Mouse (Mus musculus) myocyte (in vitro differentiated cells): ENCODE data around the gene Mdp1. TPM values are rescaled to one million over a fixed set of nuclear protein-coding genes. Genes with fewer than 3 reads are reported as not detected.

Experiments
- H3K27me3 ChIP-seq: one replicate; pipeline ENCODE4 v1.6.1; 2011; ENCODE audit not compliant: control insufficient read depth, insufficient read depth, insufficient read length
- H3K36me3 ChIP-seq: one replicate; pipeline ENCODE4 v1.6.1; 2011; ENCODE audit not compliant: control insufficient read depth, insufficient read depth
- H3K4me2 ChIP-seq: one replicate; pipeline ENCODE4 v1.6.1; 2011; ENCODE audit warnings: low read depth, control low read depth
- H3K4me3 ChIP-seq: one replicate; pipeline ENCODE4 v1.5.1; 2011; ENCODE audit warnings: mild to moderate bottlenecking, control low read depth, moderate library complexity
- H3K79me2 ChIP-seq: one replicate; pipeline ENCODE4 v1.6.1; 2011; ENCODE audit not compliant: control insufficient read depth, insufficient read depth
- H3ac ChIP-seq: one replicate; pipeline ENCODE4 v1.6.1; 2011; ENCODE audit not compliant: control insufficient read depth, insufficient read length
- CEBPB ChIP-seq: IDR thresholded peaks from 2 replicates; pipeline ENCODE4 v1.6.1; 2011; ENCODE audit warnings: mild to moderate bottlenecking, moderate library complexity; ENCODE audit not compliant: poor library complexity, insufficient read depth, severe bottlenecking
- E2F4 ChIP-seq: IDR thresholded peaks from one replicate; pipeline ENCODE4 v1.6.1; 2011; ENCODE audit warnings: mild to moderate bottlenecking, control low read depth, moderate library complexity; ENCODE audit not compliant: insufficient read depth
- MAX ChIP-seq: IDR thresholded peaks from one replicate; pipeline ENCODE4 v1.6.1; 2011; ENCODE audit warnings: low read depth, mild to moderate bottlenecking, control low read depth
- MYOD1 ChIP-seq, 3 experiments: IDR thresholded peaks; one replicate each; pipeline ENCODE4 v1.6.1; 2011; ENCODE audit warnings: control low read depth in 2 of 3, low read depth in 2 of 3, mild to moderate bottlenecking in 2 of 3, moderate library complexity in 1 of 3; ENCODE audit not compliant: insufficient read length in 2 of 3, control insufficient read depth in 1 of 3
- MYOG ChIP-seq, 3 experiments: IDR thresholded peaks; one replicate each; pipeline ENCODE4 v1.6.1; 2011; ENCODE audit warnings: control low read depth in 2 of 3, low read depth in 2 of 3, mild to moderate bottlenecking in 2 of 3; ENCODE audit not compliant: insufficient read length in 2 of 3, control insufficient read depth in 1 of 3, insufficient read depth in 1 of 3
- POLR2A ChIP-seq: IDR thresholded peaks from one replicate; pipeline ENCODE4 v1.6.1; 2011; ENCODE audit warnings: low read depth, mild to moderate bottlenecking, control low read depth, moderate library complexity; ENCODE audit not compliant: insufficient read length
- POLR2AphosphoS2 ChIP-seq: IDR thresholded peaks from one replicate; pipeline ENCODE4 v1.6.1; 2011; ENCODE audit warnings: low read depth, control low read depth; ENCODE audit not compliant: insufficient read length
- REST ChIP-seq: IDR thresholded peaks from one replicate; pipeline ENCODE4 v1.6.1; 2011; ENCODE audit warnings: mild to moderate bottlenecking, control low read depth, moderate library complexity; ENCODE audit not compliant: insufficient read depth, insufficient read length
- SRF ChIP-seq: IDR thresholded peaks from one replicate; pipeline ENCODE4 v1.6.1; 2011; ENCODE audit warnings: low read depth; ENCODE audit not compliant: control insufficient read depth, insufficient read length
- TCF12 ChIP-seq: IDR thresholded peaks from one replicate; pipeline ENCODE4 v1.6.1; 2011; ENCODE audit warnings: mild to moderate bottlenecking, control low read depth; ENCODE audit not compliant: poor library complexity, insufficient read depth, severe bottlenecking
- TCF3 ChIP-seq: IDR thresholded peaks from one replicate; pipeline ENCODE4 v1.6.1; 2011; ENCODE audit warnings: low read depth, control low read depth; ENCODE audit not compliant: insufficient read length
- USF1 ChIP-seq: IDR thresholded peaks from one replicate; pipeline ENCODE4 v1.6.1; 2011; ENCODE audit warnings: low read depth, mild to moderate bottlenecking, control low read depth, moderate library complexity
- polyA plus RNA-seq: library from polyadenylated mRNA; unstranded; fragments of >200 nt; fragmentation: generic; extraction: Trizol; gene quantifications from one replicate; pipeline ENCODE4 v1.2.1, GENCODE M21; 2012; ENCODE audit warnings: missing spikeins

Mdp1 gene
- polyA plus RNA-seq, result 21.3 TPM

DNA sequence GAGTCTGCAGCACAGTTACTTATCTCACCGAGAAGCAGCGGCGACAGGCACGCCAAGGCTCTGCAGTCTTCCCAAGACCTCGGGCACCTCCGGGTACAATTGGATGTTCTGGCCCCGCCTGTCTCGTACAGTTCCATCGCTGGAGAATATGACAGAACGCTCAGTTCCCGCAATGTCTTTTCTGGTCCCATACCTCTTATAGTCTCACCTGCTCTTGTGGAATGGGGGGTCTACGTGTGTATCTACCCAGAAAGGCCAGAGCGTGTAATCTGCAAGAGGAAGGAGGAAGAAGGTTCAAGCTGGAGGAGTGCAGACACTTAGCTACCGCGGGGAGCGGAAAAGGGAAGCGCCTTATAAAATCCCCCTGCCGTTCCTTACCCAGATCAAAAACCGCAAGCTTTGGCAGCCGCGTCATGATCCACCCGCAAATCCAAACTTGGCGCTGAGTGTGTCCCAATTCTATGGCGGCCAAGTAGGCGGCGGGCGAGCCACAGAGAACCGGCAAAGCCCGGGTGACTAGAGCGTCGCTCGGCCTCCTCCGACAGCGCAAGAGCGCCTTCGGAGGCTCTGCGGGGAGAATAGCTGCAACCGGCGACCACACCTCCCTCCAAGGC lies at the start of gene Mdp1:
TSS of gene Mdp1 (minus strand) at position 549 of the 614 bp plus-strand sequence.
- Histone ChIP-seq H3K36me3 (peaks cover 13% of the 10 kb centered on the region), H3ac (peak within 1 kb of the TSS; percentile 51), H3K79me2 (no peaks in the 10 kb centered on the region), H3K4me3 (peak within 1 kb of the TSS; percentile 66), H3K27me3 (no peaks in the 10 kb centered on the region), H3K4me2 (peak within 1 kb of the TSS; percentile 72)
- TF ChIP-seq POLR2AphosphoS2, result peak; percentile 15
- TF ChIP-seq USF1, result no peak
- peak; percentile 53 for TF ChIP-seq POLR2A
- peak in 1 of 3 experiments; percentile 10 for TF ChIP-seq MYOG (IDR thresholded peaks at IDR 0.05; ENCODE audit: control insufficient read depth in 1 of 3, insufficient read depth in 1 of 3, insufficient read length in 2 of 3, low read depth in 2 of 3)
- no peak for TF ChIP-seq TCF3

DNA sequence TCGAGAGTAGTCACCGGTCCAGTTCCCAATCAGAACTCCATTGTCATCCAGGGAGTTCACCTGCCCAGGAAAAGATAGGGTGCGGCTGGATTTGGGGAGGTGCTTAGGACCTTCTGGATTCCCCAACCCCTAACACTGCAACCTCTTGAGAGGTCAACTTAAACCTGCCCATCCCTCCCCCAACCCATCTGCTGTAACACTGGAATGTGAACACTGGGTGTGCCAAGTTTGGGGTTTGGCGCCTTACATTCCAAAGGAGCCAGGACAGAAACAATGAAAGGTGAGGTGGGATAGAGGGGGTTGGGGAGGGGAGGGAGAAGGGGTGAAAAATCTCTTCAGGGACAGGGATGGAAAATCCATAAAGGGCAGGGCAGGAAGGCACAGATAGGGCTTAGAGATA lies 49.2 kb upstream of the Mdp1 start:
- H3K79me2 ChIP-seq, result no peaks in the 10 kb centered on the region
- H3K36me3 ChIP-seq, result no peaks in the 10 kb centered on the region
- no peak overlapping the region for H3ac ChIP-seq
- H3K27me3 ChIP-seq, result no peaks in the 10 kb centered on the region
- TF ChIP-seq POLR2A (no peak), CEBPB (no peak), TCF3 (no peak), POLR2AphosphoS2 (no peak), E2F4 (no peak), MYOD1 (IDR thresholded peaks at IDR 0.05; ENCODE audit: control insufficient read depth in 1 of 3, insufficient read length in 2 of 3, low read depth in 2 of 3) (no peak), TCF12 (no peak), USF1 (no peak), MAX (no peak), REST (no peak), MYOG (IDR thresholded peaks at IDR 0.05; ENCODE audit: control insufficient read depth in 1 of 3, insufficient read depth in 1 of 3, insufficient read length in 2 of 3, low read depth in 2 of 3) (no peak), SRF (no peak)
- H3K4me2 ChIP-seq, result no peak overlapping the region
- no peak overlapping the region for H3K4me3 ChIP-seq

DNA sequence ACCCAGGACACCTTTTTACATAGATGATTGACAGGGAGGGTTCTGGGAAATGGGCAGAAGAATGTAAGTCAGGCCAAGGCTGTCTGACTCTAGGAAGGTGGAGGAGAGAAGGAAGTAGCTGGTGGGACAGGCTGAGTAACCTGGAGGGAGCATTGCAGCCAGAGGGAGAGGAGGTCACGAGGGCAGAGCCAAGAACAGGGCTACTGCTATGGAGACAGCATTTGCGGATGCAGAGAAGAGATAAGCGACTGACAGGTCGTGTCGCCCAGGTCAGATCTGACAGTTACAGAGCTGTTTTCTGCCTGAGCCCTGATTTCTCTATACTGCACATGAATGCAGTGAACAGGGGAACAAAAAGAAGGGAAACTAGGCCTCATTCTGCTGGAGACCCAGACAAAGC lies 47.1 kb upstream of the Mdp1 start:
- no peaks in the 10 kb centered on the region for H3K27me3 ChIP-seq
- no peak overlapping the region for H3K4me3 ChIP-seq

DNA sequence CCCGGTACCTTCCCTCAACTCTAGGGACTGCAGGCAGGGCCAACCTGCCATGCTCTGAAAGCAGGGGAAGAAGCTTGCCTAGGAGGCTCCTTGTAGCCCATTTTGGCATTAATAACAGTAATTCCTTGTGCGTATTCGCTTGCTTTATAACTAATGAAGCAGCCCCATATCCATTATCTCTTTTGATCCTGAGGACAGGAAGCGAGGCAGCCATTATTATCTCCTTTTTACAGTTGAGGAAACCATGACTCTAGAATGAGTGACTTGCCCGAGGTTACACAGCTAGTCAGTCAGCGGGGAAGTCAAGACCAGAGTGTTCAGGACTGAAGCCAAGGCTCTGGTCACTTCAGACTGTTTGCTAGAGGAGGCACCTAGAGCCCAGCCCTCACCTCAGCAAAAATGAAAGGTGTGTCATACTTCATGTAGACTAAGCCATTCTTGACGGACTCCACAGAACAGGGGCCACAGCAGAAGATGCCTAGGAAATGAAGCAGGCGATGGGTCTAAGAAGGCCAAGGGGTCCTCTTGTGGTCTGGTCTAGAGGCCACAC lies 45.8 kb upstream of the Mdp1 start:
- Histone ChIP-seq H3K4me2 (no peak overlapping the region), H3ac (no peak overlapping the region), H3K36me3 (no peaks in the 10 kb centered on the region), H3K27me3 (no peaks in the 10 kb centered on the region), H3K4me3 (no peak overlapping the region), H3K79me2 (no peaks in the 10 kb centered on the region)
- no peak for TF ChIP-seq POLR2A
- TF ChIP-seq MYOG (IDR thresholded peaks at IDR 0.05; ENCODE audit: control insufficient read depth in 1 of 3, insufficient read depth in 1 of 3, insufficient read length in 2 of 3, low read depth in 2 of 3), result no peak
- no peak for TF ChIP-seq SRF
- TF ChIP-seq CEBPB, result no peak
- no peak for TF ChIP-seq POLR2AphosphoS2
- TF ChIP-seq E2F4, result no peak
- no peak for TF ChIP-seq MAX
- TF ChIP-seq TCF12, result no peak
- TF ChIP-seq USF1, result no peak

More for the DNA sequence above, 47.1 kb upstream of the Mdp1 start:
- Histone ChIP-seq H3K79me2 (no peaks in the 10 kb centered on the region), H3K4me2 (no peak overlapping the region), H3K36me3 (no peaks in the 10 kb centered on the region), H3ac (no peak overlapping the region)
- TF ChIP-seq TCF3, result no peak
- TF ChIP-seq SRF, result no peak
- TF ChIP-seq MYOD1 (IDR thresholded peaks at IDR 0.05; ENCODE audit: control insufficient read depth in 1 of 3, insufficient read length in 2 of 3, low read depth in 2 of 3), result no peak
- TF ChIP-seq REST, result no peak
- no peak for TF ChIP-seq E2F4
- TF ChIP-seq CEBPB, result no peak
- no peak for TF ChIP-seq POLR2AphosphoS2
- no peak for TF ChIP-seq MAX
- no peak for TF ChIP-seq POLR2A
- TF ChIP-seq USF1, result no peak
- no peak for TF ChIP-seq MYOG (IDR thresholded peaks at IDR 0.05; ENCODE audit: control insufficient read depth in 1 of 3, insufficient read depth in 1 of 3, insufficient read length in 2 of 3, low read depth in 2 of 3)
- no peak for TF ChIP-seq TCF12

DNA sequence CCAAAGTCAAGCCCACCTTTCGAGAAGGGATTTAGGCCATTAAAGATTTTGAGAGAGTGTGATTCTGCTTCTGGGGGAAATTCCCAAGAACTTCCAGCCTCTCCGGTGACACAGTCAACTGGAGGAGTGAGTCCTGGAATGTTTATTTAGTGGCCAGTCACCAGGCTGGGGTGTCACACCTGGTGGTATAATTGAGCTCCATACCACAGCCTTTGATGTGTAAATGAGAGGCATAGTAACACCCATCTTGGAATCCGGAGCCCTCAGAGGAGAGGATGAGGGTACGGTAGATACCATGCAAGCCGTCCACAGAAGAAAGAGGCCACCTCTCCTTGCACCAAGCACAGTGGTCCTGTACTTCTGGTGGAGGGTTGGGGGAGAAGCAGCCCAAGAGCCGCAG lies 42.5 kb upstream of the Mdp1 start:
- Histone ChIP-seq H3K36me3 (no peaks in the 10 kb centered on the region), H3ac (no peak overlapping the region), H3K4me2 (no peak overlapping the region), H3K4me3 (no peak overlapping the region), H3K27me3 (peaks cover 4% of the 10 kb centered on the region), H3K79me2 (no peaks in the 10 kb centered on the region)
- TF ChIP-seq TCF3, result no peak
- no peak for TF ChIP-seq MYOD1 (IDR thresholded peaks at IDR 0.05; ENCODE audit: control insufficient read depth in 1 of 3, insufficient read length in 2 of 3, low read depth in 2 of 3)
- TF ChIP-seq MAX, result no peak
- TF ChIP-seq USF1, result no peak
- TF ChIP-seq CEBPB, result no peak
- TF ChIP-seq POLR2AphosphoS2, result no peak
- no peak for TF ChIP-seq MYOG (IDR thresholded peaks at IDR 0.05; ENCODE audit: control insufficient read depth in 1 of 3, insufficient read depth in 1 of 3, insufficient read length in 2 of 3, low read depth in 2 of 3)
- no peak for TF ChIP-seq POLR2A
- no peak for TF ChIP-seq TCF12
- no peak for TF ChIP-seq SRF
- TF ChIP-seq E2F4, result no peak
- TF ChIP-seq REST, result no peak
